Mouse (Mus musculus) embryonic facial prominence, embryonic 15.5 days (tissue): ENCODE data around the gene Hs3st1. TPM values are rescaled to one million over a fixed set of nuclear protein-coding genes. Genes with fewer than 3 reads are reported as not detected.
"Not testable (repeated sequence)": the region's sequence is repeated elsewhere in the genome, so short reads cannot be mapped to it uniquely, and the experiment has no call there.

Experiments used
- ATAC-seq: fragments of 200-750 bp; cut with Nextera tagmentation; 2 replicates; pipeline ENCODE4 v1.8.0; 2017; ENCODE audit warnings: low read depth, moderate TSS enrichment; ENCODE audit not compliant: insufficient number of reproducible peaks, low FRiP score, low TSS enrichment
- H3K27ac ChIP-seq: fragments of 300-500 bp; sonication (generic); replicated peaks from 2 replicates; pipeline ENCODE4 v1.5.1; 2015; ENCODE audit warnings: mild to moderate bottlenecking, inconsistent platforms
- H3K27me3 ChIP-seq: fragments of 300-500 bp; sonication (generic); 2 replicates; pipeline ENCODE4 v1.6.1; 2015; ENCODE audit warnings: inconsistent platforms
- H3K36me3 ChIP-seq: fragments of 300-500 bp; sonication (generic); 2 replicates; pipeline ENCODE4 v1.6.1; 2015; ENCODE audit warnings: mild to moderate bottlenecking, inconsistent platforms
- H3K4me1 ChIP-seq: fragments of 300-500 bp; sonication (generic); 2 replicates; pipeline ENCODE4 v1.6.1; 2015; ENCODE audit warnings: inconsistent platforms
- H3K4me2 ChIP-seq: fragments of 300-500 bp; sonication (generic); replicated peaks from 2 replicates; pipeline ENCODE4 v1.6.1; 2015; ENCODE audit warnings: mild to moderate bottlenecking, inconsistent platforms
- H3K4me3 ChIP-seq: fragments of 300-500 bp; sonication (generic); replicated peaks from 2 replicates; pipeline ENCODE4 v1.5.1; 2015; ENCODE audit warnings: mild to moderate bottlenecking, inconsistent platforms
- H3K9ac ChIP-seq: fragments of 300-500 bp; sonication (generic); 2 replicates; pipeline ENCODE4 v1.6.1; 2015; ENCODE audit warnings: inconsistent platforms
- H3K9me3 ChIP-seq: fragments of 300-500 bp; sonication (generic); replicated peaks from 2 replicates; pipeline ENCODE4 v1.6.1; 2016; ENCODE audit warnings: inconsistent platforms
- WGBS: fragments of 180-500 bp; shearing (Covaris S2); methylation state at CpG from one replicate; pipeline ENCODE4 v1.1.7; 2015; 5-methylcytosine and 5-hydroxymethylcytosine counted together
- polyA plus RNA-seq: library from polyadenylated mRNA; unstranded; fragments of >200 nt; fragmentation: Nextera tagmentation; extraction: Ambion mirVana; gene quantifications from 2 replicates; pipeline ENCODE4 v1.2.1, GENCODE M21; 2015

Hs3st1 gene
- polyA plus RNA-seq, result 22.1 and 23.2 TPM in 2 replicates

- not testable (repeated sequence) for H3K9me3 ChIP-seq, ATAC-seq, H3K4me2 ChIP-seq, H3K27ac ChIP-seq, H3K4me3 ChIP-seq, H3K4me1 ChIP-seq, H3K36me3 ChIP-seq, H3K27me3 ChIP-seq, H3K9ac ChIP-seq
- WGBS, result 90% methylated on average over 15 of the region's 15 CpGs
These were observed at the start of gene Hs3st1 for GRCm38 (mm10) chr5:39755375-39755774. TSS of gene Hs3st1 (minus strand) at chr5:39755475.

- no peak overlapping the region for H3K4me2 ChIP-seq
- no peak for ATAC-seq
- no peaks in the 10 kb centered on the region for H3K4me1 ChIP-seq
- H3K27ac ChIP-seq, result no peak overlapping the region
- no peaks in the 10 kb centered on the region for H3K36me3 ChIP-seq
- H3K9ac ChIP-seq, result no peak overlapping the region
- no peak overlapping the region for H3K4me3 ChIP-seq
- 84% methylated on average over 5 of the region's 5 CpGs for WGBS
- no peaks in the 10 kb centered on the region for H3K9me3 ChIP-seq
- no peaks in the 10 kb centered on the region for H3K27me3 ChIP-seq
These were observed 49.4 kb upstream of the Hs3st1 start for GRCm38 (mm10) chr5:39804663-39805062.

GRCm38 (mm10) chr5:39803941-39804340 lies 48.7 kb upstream of the Hs3st1 start:
- no peak overlapping the region for H3K4me2 ChIP-seq
- no peaks in the 10 kb centered on the region for H3K9me3 ChIP-seq
- H3K36me3 ChIP-seq, result no peaks in the 10 kb centered on the region
- H3K4me1 ChIP-seq, result no peaks in the 10 kb centered on the region
- ATAC-seq, result no peak
- H3K27ac ChIP-seq, result no peak overlapping the region
- no peak overlapping the region for H3K9ac ChIP-seq
- no peak overlapping the region for H3K4me3 ChIP-seq
- WGBS, result 76% methylated on average over 3 of the region's 3 CpGs
- H3K27me3 ChIP-seq, result no peaks in the 10 kb centered on the region

- no peak for ATAC-seq
- no peak overlapping the region for H3K27ac ChIP-seq
- no peak overlapping the region for H3K4me2 ChIP-seq
- H3K9me3 ChIP-seq, result no peaks in the 10 kb centered on the region
- H3K36me3 ChIP-seq, result no peaks in the 10 kb centered on the region
- no peaks in the 10 kb centered on the region for H3K27me3 ChIP-seq
- H3K4me1 ChIP-seq, result no peaks in the 10 kb centered on the region
- no peak overlapping the region for H3K4me3 ChIP-seq
- no peak overlapping the region for H3K9ac ChIP-seq
- WGBS, result 62% methylated on average over 3 of the region's 3 CpGs
These were observed 48.2 kb upstream of the Hs3st1 start for GRCm38 (mm10) chr5:39803457-39803856.

GRCm38 (mm10) chr5:39802110-39802509 lies 46.8 kb upstream of the Hs3st1 start:
- 72% methylated on average over 3 of the region's 3 CpGs for WGBS
- no peak overlapping the region for H3K9ac ChIP-seq
- H3K36me3 ChIP-seq, result no peaks in the 10 kb centered on the region
- no peak for ATAC-seq
- no peaks in the 10 kb centered on the region for H3K4me1 ChIP-seq
- H3K9me3 ChIP-seq, result no peaks in the 10 kb centered on the region
- no peak overlapping the region for H3K4me3 ChIP-seq
- H3K27me3 ChIP-seq, result no peaks in the 10 kb centered on the region
- no peak overlapping the region for H3K4me2 ChIP-seq
- H3K27ac ChIP-seq, result no peak overlapping the region

- Histone ChIP-seq H3K4me2 (no peak overlapping the region), H3K9ac (no peak overlapping the region)
These were observed 21.9 kb upstream of the Hs3st1 start for GRCm38 (mm10) chr5:39777094-39777710.

GRCm38 (mm10) chr5:39771680-39772348 lies 16.5 kb upstream of the Hs3st1 start:
- Histone ChIP-seq H3K9ac (no peak overlapping the region), H3K4me1 (no peaks in the 10 kb centered on the region), H3K4me2 (no peak overlapping the region), H3K9me3 (no peaks in the 10 kb centered on the region), H3K27ac (no peak overlapping the region), H3K27me3 (no peaks in the 10 kb centered on the region), H3K36me3 (no peaks in the 10 kb centered on the region), H3K4me3 (no peak overlapping the region)
- WGBS, result 72% methylated on average over 5 of the region's 5 CpGs
- no peak for ATAC-seq

More at GRCm38 (mm10) chr5:39777094-39777710, 21.9 kb upstream of the Hs3st1 start:
- Histone ChIP-seq H3K9me3 (no peaks in the 10 kb centered on the region), H3K4me3 (no peak overlapping the region), H3K27ac (no peak overlapping the region), H3K4me1 (no peaks in the 10 kb centered on the region), H3K27me3 (no peaks in the 10 kb centered on the region), H3K36me3 (no peaks in the 10 kb centered on the region)
- WGBS, result 61% methylated on average over 7 of the region's 7 CpGs
- ATAC-seq, result no peak

- H3K4me1 ChIP-seq, result no peaks in the 10 kb centered on the region
- no peaks in the 10 kb centered on the region for H3K36me3 ChIP-seq
- no peak overlapping the region for H3K4me3 ChIP-seq
- no peak overlapping the region for H3K4me2 ChIP-seq
- H3K27ac ChIP-seq, result no peak overlapping the region
- 73% methylated on average over 8 of the region's 8 CpGs for WGBS
- ATAC-seq, result no peak
- no peaks in the 10 kb centered on the region for H3K27me3 ChIP-seq
- no peak overlapping the region for H3K9ac ChIP-seq
- no peaks in the 10 kb centered on the region for H3K9me3 ChIP-seq
These were observed 6.6 kb upstream of the Hs3st1 start for GRCm38 (mm10) chr5:39761682-39762456.

- no peak overlapping the region for H3K4me3 ChIP-seq
- H3K36me3 ChIP-seq, result no peaks in the 10 kb centered on the region
- H3K27me3 ChIP-seq, result no peaks in the 10 kb centered on the region
- H3K4me1 ChIP-seq, result no peaks in the 10 kb centered on the region
- H3K9ac ChIP-seq, result no peak overlapping the region
- no peak for ATAC-seq
- WGBS, result 72% methylated on average over 2 of the region's 2 CpGs
- H3K27ac ChIP-seq, result no peak overlapping the region
- no peaks in the 10 kb centered on the region for H3K9me3 ChIP-seq
- H3K4me2 ChIP-seq, result no peak overlapping the region
These were observed 3.7 kb upstream of the Hs3st1 start for GRCm38 (mm10) chr5:39758890-39759475.

GRCm38 (mm10) chr5:39736843-39737242 lies 18.4 kb downstream of the Hs3st1 start:
- ATAC-seq, result no peak
- H3K9ac ChIP-seq, result no peak overlapping the region
- no peaks in the 10 kb centered on the region for H3K36me3 ChIP-seq
- H3K4me1 ChIP-seq, result no peaks in the 10 kb centered on the region
- no peak overlapping the region for H3K27ac ChIP-seq
- H3K4me2 ChIP-seq, result no peak overlapping the region
- H3K9me3 ChIP-seq, result no peaks in the 10 kb centered on the region
- WGBS, result 84% methylated on average over 2 of the region's 2 CpGs
- no peak overlapping the region for H3K4me3 ChIP-seq
- H3K27me3 ChIP-seq, result no peaks in the 10 kb centered on the region

- WGBS, result 68% methylated on average over 1 of the region's 1 CpGs
- no peak overlapping the region for H3K4me2 ChIP-seq
- H3K27ac ChIP-seq, result no peak overlapping the region
- no peaks in the 10 kb centered on the region for H3K27me3 ChIP-seq
- no peak overlapping the region for H3K9ac ChIP-seq
- H3K4me3 ChIP-seq, result no peak overlapping the region
- no peaks in the 10 kb centered on the region for H3K36me3 ChIP-seq
- no peak for ATAC-seq
- H3K4me1 ChIP-seq, result no peaks in the 10 kb centered on the region
- H3K9me3 ChIP-seq, result no peaks in the 10 kb centered on the region
These were observed 21.4 kb downstream of the Hs3st1 start for GRCm38 (mm10) chr5:39733750-39734443.
